Mouse (Mus musculus) heart, adult 2 months (tissue): ENCODE measurements at regions not wholly inside any gene's neighbourhood (a gene's known extent, or its start where the extent isn't known, plus 50 kb on each side); places are given as distances from the start of the nearest gene placed in this dataset.

ENCODE experiments used
- DNase-seq, 2 experiments: peaks; one replicate each; pipeline ENCODE4 v3.0.0; 2021
- H3K27ac ChIP-seq: fragments of 200-600 bp; 2 replicates; pipeline ENCODE4 v1.8.1; 2022
- H3K27me3 ChIP-seq: fragments of 200-500 bp; 2 replicates; pipeline ENCODE4 v1.6.1; 2012; ENCODE audit warnings: mild to moderate bottlenecking, low read length, inconsistent platforms, mixed read lengths; ENCODE audit not compliant: control insufficient read depth, insufficient read depth
- H3K36me3 ChIP-seq: fragments of 200-500 bp; 2 replicates; pipeline ENCODE4 v1.6.1; 2012; ENCODE audit warnings: low read length, inconsistent platforms; ENCODE audit not compliant: control insufficient read depth, insufficient read depth
- H3K4me1 ChIP-seq: fragments of 200-500 bp; 2 replicates; pipeline ENCODE4 v1.6.1; 2011; ENCODE audit warnings: low read length; ENCODE audit not compliant: control insufficient read depth, insufficient read depth
- H3K4me3 ChIP-seq: fragments of 200-600 bp; 2 replicates; pipeline ENCODE4 v1.8.1; 2022
- H3K79me2 ChIP-seq: fragments of 200-500 bp; replicated peaks from 2 replicates; pipeline ENCODE4 v1.6.1; 2012; ENCODE audit warnings: mild to moderate bottlenecking, inconsistent platforms, low read length, moderate library complexity, mixed read lengths; ENCODE audit not compliant: control insufficient read depth, insufficient read depth
- H3K9ac ChIP-seq: fragments of 200-500 bp; 2 replicates; pipeline ENCODE4 v1.6.1; 2012; ENCODE audit warnings: low read depth, mild to moderate bottlenecking, control low read depth, inconsistent platforms, low read length, mixed read lengths
- CTCF ChIP-seq: fragments of 200-600 bp; IDR thresholded peaks from 2 replicates; pipeline ENCODE4 v1.8.1; 2022; ENCODE audit warnings: antibody characterized with exemption, mild to moderate bottlenecking, moderate library complexity
- EP300 ChIP-seq: fragments of 200-500 bp; IDR thresholded peaks from 2 replicates; pipeline ENCODE4 v1.6.1; 2011; ENCODE audit warnings: low read depth, low read length, control low read depth; ENCODE audit not compliant: insufficient read depth
- POLR2A ChIP-seq: fragments of 200-500 bp; IDR thresholded peaks from 2 replicates; pipeline ENCODE4 v1.6.1; 2011; ENCODE audit warnings: mild to moderate bottlenecking, low read depth, low read length, control low read depth; ENCODE audit not compliant: insufficient read depth
- WGBS: fragments of 180-500 bp; shearing (Covaris S2); methylation state at CpG from one replicate; pipeline ENCODE4 v1.1.7; 2018; 5-methylcytosine and 5-hydroxymethylcytosine counted together
- intact Hi-C: fragments of 180-260 bp; cut with DNase I; formaldehyde crosslinking; loops from one replicate; pipeline ENCODE4 v1.15.1; 2025

DNA sequence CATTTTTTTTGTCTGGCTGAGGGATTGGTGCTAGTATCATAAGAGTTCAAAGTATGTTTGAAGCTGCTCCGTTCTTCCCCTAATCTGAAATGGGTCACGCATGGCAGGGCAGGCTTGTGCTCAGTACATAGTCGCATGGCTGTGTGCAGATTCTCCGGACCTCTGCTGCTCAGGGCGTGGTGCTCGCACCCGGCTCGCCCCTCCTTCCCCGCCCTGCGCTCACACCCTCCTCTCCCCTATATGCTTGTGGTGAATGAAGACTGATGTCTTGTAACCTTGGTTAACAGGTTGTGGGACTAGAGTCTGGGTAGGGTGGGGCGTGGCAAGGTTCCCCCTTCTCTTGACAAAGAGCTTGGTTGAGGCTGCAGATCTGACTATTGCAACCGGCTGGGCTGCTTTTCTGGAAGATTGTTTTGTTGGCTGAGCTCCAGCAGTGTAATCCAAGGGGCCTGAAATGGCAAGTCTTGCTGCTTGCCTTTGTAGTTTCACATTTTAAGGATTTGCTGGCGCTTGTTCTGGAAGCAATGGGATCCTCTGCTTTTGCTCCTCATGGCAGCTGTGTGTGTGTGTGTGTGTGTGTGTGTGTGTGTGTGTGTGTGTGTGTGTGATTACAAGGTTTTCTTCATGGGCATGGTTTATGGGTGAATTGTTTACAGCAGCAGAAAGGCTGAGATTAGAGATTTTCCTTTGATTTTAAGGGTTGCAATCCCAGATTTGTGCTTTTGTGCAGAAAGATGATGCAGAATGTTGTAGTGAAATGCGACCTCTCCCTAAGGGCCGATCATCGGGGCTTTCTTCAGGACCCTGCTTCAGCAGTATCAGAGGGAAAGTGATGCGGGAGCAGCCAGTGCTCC is 74.4 kb upstream of the Gm9887 start:
- Histone ChIP-seq H3K27me3 (no peaks in the 10 kb centered on the region), H3K9ac (peak overlapping the region; percentile 23), H3K4me3 (peak overlapping the region; percentile 33; the same call in 1 of the 2 replicates), H3K27ac (peak overlapping the region; percentile 81), H3K36me3 (no peaks in the 10 kb centered on the region), H3K4me1 (peaks cover 16% of the 10 kb centered on the region), H3K79me2 (no peaks in the 10 kb centered on the region)
- intact Hi-C loops, result loop anchor here (5.0 kb wide), 2 partner anchors 51 to 74 kb away; partner anchors contain the start of genes Arf6 and Gm9887
- WGBS, result 26% methylated on average over 17 of the region's 17 CpGs
- DNase-seq, result peak; percentile 71 to 79
- TF ChIP-seq POLR2A, result peak; percentile 38; the same call in 1 of the 2 replicates
- no peak for TF ChIP-seq EP300

DNA sequence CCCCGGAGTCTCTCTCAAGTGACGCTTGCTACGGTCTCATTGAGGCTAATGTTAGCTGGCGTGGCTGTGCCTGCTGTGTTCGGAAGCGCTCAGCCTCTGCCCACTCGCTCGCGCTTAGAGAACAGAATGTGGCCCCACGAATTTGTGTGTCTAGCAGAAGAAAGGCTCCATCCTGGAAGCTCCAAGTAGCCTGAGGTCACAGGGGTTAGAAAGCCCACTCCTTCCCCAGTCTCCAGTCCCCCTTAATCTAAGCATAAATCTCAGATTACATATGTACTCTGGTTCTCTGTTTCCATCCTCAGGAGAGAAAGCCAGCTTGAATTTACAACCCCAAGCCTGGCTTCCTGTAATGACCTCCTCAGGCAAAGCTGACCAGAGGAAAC is 73.8 kb upstream of the Gm9887 start:
- Histone ChIP-seq H3K36me3 (no peaks in the 10 kb centered on the region), H3K27ac (peak overlapping the region; percentile 77), H3K9ac (no peak overlapping the region; the same call in 1 of the 2 replicates), H3K79me2 (no peaks in the 10 kb centered on the region), H3K4me3 (peak overlapping the region; percentile 33; the same call in 1 of the 2 replicates), H3K4me1 (peaks cover 14% of the 10 kb centered on the region), H3K27me3 (no peaks in the 10 kb centered on the region)
- WGBS, result 51% methylated on average over 10 of the region's 10 CpGs
- intact Hi-C loops, result loop anchor here (5.0 kb wide), 2 partner anchors 51 to 74 kb away; partner anchors contain the start of genes Arf6 and Gm9887
- DNase-seq, result no peak
- no peak for TF ChIP-seq POLR2A
- TF ChIP-seq CTCF, result no peak
- no peak for TF ChIP-seq EP300

DNA sequence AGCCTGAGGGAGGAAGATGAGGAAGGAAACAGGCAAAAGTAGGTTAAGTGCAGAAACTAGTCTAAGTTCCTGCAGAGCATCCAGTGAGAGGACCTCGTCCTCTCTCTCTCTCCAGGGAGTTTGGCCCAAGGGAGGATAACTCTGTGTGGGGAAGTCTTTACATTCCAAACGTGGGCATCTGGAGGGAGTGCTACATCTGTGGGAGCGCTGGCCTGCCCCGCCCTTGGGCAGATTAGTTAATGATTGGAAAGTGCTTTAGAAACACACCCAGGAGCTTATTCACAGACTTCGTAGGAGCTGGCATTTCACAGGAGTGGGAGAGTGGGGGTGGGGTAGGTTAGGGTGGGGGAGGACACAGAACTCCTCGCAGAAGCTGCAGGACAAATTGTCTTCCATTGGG is 70.1 kb upstream of the Gm9887 start:
- no peak for TF ChIP-seq POLR2A
- no peak for TF ChIP-seq EP300
- no peak for TF ChIP-seq CTCF
- Histone ChIP-seq H3K9ac (no peak overlapping the region), H3K4me3 (no peak overlapping the region), H3K36me3 (no peaks in the 10 kb centered on the region), H3K27me3 (no peaks in the 10 kb centered on the region), H3K79me2 (no peaks in the 10 kb centered on the region), H3K4me1 (peaks cover 7% of the 10 kb centered on the region), H3K27ac (no peak overlapping the region)
- intact Hi-C loops, result no loop called here
- 23% methylated on average over 6 of the region's 6 CpGs for WGBS
- DNase-seq, result no peak

DNA sequence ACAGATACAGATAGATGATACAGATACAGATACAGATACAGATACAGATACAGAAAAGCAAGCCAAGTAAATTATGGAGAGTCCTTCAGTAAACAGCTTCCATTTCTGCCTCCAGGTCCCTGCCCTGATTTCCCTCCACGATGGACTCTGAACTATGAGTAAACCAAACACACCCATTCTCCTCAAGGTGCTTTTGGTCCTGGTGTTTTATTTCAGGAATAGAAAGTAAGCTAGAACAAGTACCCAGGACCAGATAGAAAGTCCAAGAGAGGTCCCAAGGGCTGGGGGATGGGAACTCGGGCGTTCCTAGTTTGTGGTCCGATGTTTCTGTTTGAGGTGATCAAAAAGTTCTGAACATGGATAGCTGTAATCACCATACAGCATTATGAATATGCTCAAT is 69.5 kb upstream of the Gm9887 start:
- WGBS, result 84% methylated on average over 4 of the region's 4 CpGs
- TF ChIP-seq CTCF (no peak), EP300 (no peak), POLR2A (no peak)
- no peak for DNase-seq
- intact Hi-C loops, result no loop called here
- H3K4me1 ChIP-seq, result peaks cover 5% of the 10 kb centered on the region
- H3K79me2 ChIP-seq, result no peaks in the 10 kb centered on the region
- no peak overlapping the region for H3K4me3 ChIP-seq
- H3K9ac ChIP-seq, result no peak overlapping the region
- no peak overlapping the region for H3K27ac ChIP-seq
- no peaks in the 10 kb centered on the region for H3K27me3 ChIP-seq
- H3K36me3 ChIP-seq, result no peaks in the 10 kb centered on the region

DNA sequence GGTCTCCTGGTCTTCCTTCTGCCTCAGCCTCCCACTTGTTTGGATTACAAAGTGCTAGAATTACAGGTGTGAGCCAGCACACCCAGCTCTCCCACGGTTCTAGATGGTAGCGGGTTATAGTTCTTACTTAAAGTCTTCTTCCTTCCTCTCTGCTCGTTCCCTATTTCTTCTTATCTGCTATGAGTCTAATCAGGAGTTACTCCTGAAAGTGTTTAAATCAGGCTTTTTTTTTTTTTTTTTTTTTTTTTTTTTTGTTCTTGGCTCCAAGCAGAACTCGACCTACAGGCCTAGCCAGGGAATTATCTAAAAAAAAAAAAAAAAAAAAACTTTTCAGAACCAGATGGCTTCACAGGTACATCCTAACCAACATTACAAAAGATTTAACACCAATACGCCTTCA is 66.0 kb upstream of the Gm9887 start:
- no peak overlapping the region for H3K9ac ChIP-seq
- no peaks in the 10 kb centered on the region for H3K4me1 ChIP-seq
- no peak overlapping the region for H3K27ac ChIP-seq
- no peaks in the 10 kb centered on the region for H3K36me3 ChIP-seq
- H3K79me2 ChIP-seq, result no peaks in the 10 kb centered on the region
- DNase-seq, result no peak
- WGBS, result 68% methylated on average over 5 of the region's 5 CpGs
- H3K27me3 ChIP-seq, result no peaks in the 10 kb centered on the region
- intact Hi-C loops, result no loop called here
- TF ChIP-seq CTCF (no peak), EP300 (no peak), POLR2A (no peak)
- H3K4me3 ChIP-seq, result no peak overlapping the region

DNA sequence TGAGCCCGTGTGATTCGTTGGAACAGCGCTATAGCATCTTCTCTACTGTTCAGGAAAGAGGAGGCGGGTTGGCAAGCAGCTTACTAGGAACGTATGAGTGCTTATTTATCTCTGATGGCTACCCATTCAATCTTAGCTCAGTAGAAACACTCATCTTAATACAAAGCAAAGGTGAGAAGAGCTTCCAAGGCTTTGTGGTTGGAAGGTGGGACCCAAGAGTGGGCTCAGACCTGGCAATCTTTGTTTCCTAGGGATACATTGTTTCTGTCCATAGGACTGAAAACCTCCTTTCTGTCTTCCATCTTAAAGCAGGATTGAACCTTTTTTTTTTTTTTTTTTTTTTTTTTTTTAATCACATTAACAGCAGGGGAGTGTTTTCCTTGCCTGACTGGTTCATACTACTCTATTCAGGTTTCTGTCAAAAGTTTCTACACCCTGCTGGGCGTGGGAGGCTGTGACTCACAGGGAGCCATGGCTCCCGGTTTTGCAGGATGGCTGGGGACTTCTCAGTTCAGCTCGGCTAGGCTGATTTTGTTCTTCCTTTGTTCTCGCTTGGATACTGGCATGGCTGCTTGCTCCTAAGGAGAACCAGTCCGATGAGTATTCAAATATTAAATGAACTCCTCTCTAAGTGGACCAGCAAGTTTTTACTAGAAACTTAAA is 64.7 kb upstream of the Gm9887 start:
- 53% methylated on average over 10 of the region's 10 CpGs for WGBS
- H3K27ac ChIP-seq, result peak overlapping the region; percentile 7; the same call in 1 of the 2 replicates
- intact Hi-C loops, result no loop called here

More for the DNA sequence above, 64.7 kb upstream of the Gm9887 start:
- DNase-seq, result peak in 1 of 2 experiments; percentile 30
- Histone ChIP-seq H3K9ac (no peak overlapping the region), H3K4me1 (no peaks in the 10 kb centered on the region), H3K4me3 (no peak overlapping the region), H3K79me2 (no peaks in the 10 kb centered on the region), H3K27me3 (no peaks in the 10 kb centered on the region), H3K36me3 (no peaks in the 10 kb centered on the region)
- TF ChIP-seq POLR2A (no peak), CTCF (no peak), EP300 (no peak)
